Mouse (Mus musculus): ENCODE data around the gene Cage1.

- no peak for TF ChIP-seq CTCF (IDR thresholded peaks at IDR 0.05; ENCODE audit: extremely low read depth, insufficient read depth, insufficient read length, insufficient replicate concordance)
- TF ChIP-seq POLR2A (IDR thresholded peaks at IDR 0.05; ENCODE audit: low read depth, low read length) = peak; percentile 63
These were observed 43.0 kb downstream of the Cage1 start, which contains the start of gene Ssr1 for GRCm38 (mm10) chr13:37993704-37994404.

All from spleen, adult 2 months (tissue).